21 mouse cellular contexts compared by ENCODE assay signal in the genomic region with DNA sequence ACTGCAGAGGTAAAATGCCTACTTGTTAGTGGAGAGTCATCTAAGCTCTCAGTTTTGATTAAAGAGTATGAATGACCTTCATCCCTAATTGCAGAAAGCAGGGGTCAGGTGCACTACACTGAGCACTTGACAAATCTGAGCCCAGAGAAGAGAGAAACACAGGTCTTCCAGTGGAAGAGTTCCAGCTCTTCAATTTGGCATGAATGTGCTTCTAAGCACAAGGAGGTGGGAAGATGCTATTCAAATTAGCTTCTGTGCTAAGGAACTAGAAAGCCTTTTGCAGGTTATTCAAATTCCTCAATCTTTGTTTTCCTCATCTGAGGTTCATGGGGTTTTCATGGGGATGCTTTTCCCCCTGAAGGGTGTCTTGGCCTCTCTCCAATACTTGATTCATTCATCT.
"Had no signal": no experiment of that assay in that cellular context is flagged by ENCODE, and none has a peak within 500 bp of the region (broad histone marks: within the 10 kb centered on the region; RNA-seq: fewer than 3 reads in every experiment).

No protein-coding gene starts in this region.

- ATAC-seq: liver, postnatal 0 days; lung, postnatal 0 days had no signal

- H3K9ac ChIP-seq: kidney, embryonic 15.5 days; limb, embryonic 12.5 days; limb, embryonic 15.5 days; liver, embryonic 14.5 days; liver, postnatal 0 days; lung, embryonic 14.5 days; stomach, embryonic 15.5 days had no signal

- H3K27me3 ChIP-seq: kidney, embryonic 15.5 days; limb, embryonic 12.5 days; limb, embryonic 15.5 days; megakaryocyte, embryonic 14.5 days; stomach, embryonic 15.5 days had no signal

- H3K4me1 ChIP-seq: kidney, embryonic 15.5 days; stomach, embryonic 15.5 days had no signal

- H3K9me3 ChIP-seq: kidney, embryonic 15.5 days; limb, embryonic 12.5 days; limb, embryonic 15.5 days; megakaryocyte, embryonic 14.5 days; midbrain, embryonic 10.5 days; stomach, embryonic 15.5 days had no signal

- DNase-seq: kidney, adult 11 months; kidney, adult 8-10 months; kidney, postnatal 10 days; kidney, postnatal 36 days; left cerebral cortex, postnatal 4 days; liver, postnatal 0 days; lung, embryonic 14.5 days; right cerebral cortex, postnatal 25 days; spleen, adult 18-20 months; thymus, adult 18-20 months; thymus, postnatal 14 days; thymus, postnatal 4 days had no signal

- H3K4me2 ChIP-seq: kidney, embryonic 15.5 days; limb, embryonic 12.5 days; limb, embryonic 15.5 days; liver, embryonic 11.5 days; lung, embryonic 14.5 days; stomach, embryonic 15.5 days had no signal

- H3K36me3 ChIP-seq: kidney, embryonic 15.5 days; limb, embryonic 12.5 days; limb, embryonic 15.5 days; midbrain, embryonic 10.5 days; stomach, embryonic 15.5 days had no signal

- H3K4me3 ChIP-seq: kidney, embryonic 15.5 days; limb, embryonic 12.5 days; limb, embryonic 15.5 days; megakaryocyte, embryonic 14.5 days; midbrain, embryonic 10.5 days; stomach, embryonic 15.5 days had no signal

- H3K27ac ChIP-seq: kidney, embryonic 15.5 days; limb, embryonic 12.5 days; limb, embryonic 15.5 days; liver, embryonic 14.5 days; midbrain, embryonic 10.5 days had no signal
